Mouse (Mus musculus) small intestine, adult 2 months (tissue): ENCODE results near the gene Kazn. TPM values are rescaled to one million over a fixed set of nuclear protein-coding genes. Genes with fewer than 3 reads are reported as not detected.
A peak's percentile ranks its signal among the peaks of the same experiment; 100 is the strongest.

Experiments
- H3K27ac ChIP-seq: fragments of 200-500 bp; 2 replicates; pipeline ENCODE4 v1.5.1; 2012; ENCODE audit warnings: low read depth, low read length, control low read depth, inconsistent platforms; ENCODE audit not compliant: insufficient read depth
- H3K27me3 ChIP-seq: fragments of 200-500 bp; 2 replicates; pipeline ENCODE4 v1.6.1; 2012; ENCODE audit warnings: mild to moderate bottlenecking, moderate library complexity, low read length, inconsistent platforms; ENCODE audit not compliant: control insufficient read depth, insufficient read depth
- H3K36me3 ChIP-seq: fragments of 200-500 bp; 2 replicates; pipeline ENCODE4 v1.6.1; 2012; ENCODE audit warnings: mild to moderate bottlenecking, low read length, control low read depth, inconsistent platforms; ENCODE audit not compliant: control insufficient read depth, insufficient read depth
- H3K4me1 ChIP-seq: fragments of 200-500 bp; 2 replicates; pipeline ENCODE4 v1.6.1; 2012; ENCODE audit warnings: low read length, inconsistent platforms, mixed read lengths; ENCODE audit not compliant: control insufficient read depth, insufficient read depth, insufficient read length
- H3K4me3 ChIP-seq: fragments of 200-500 bp; 2 replicates; pipeline ENCODE4 v1.5.1; 2012; ENCODE audit warnings: low read depth, mild to moderate bottlenecking, control low read depth, inconsistent platforms, low read length, moderate library complexity
- CTCF ChIP-seq: fragments of 200-500 bp; IDR thresholded peaks from 2 replicates; pipeline ENCODE4 v1.5.1; 2012; ENCODE audit warnings: low read depth, mild to moderate bottlenecking, control low read depth, inconsistent platforms, low read length, moderate library complexity, mixed read lengths; ENCODE audit not compliant: insufficient replicate concordance, insufficient read length; ENCODE audit errors: extremely low read depth
- POLR2A ChIP-seq: fragments of 200-500 bp; IDR thresholded peaks from 2 replicates; pipeline ENCODE4 v1.6.1; 2012; ENCODE audit warnings: low read depth, mild to moderate bottlenecking, control low read depth, inconsistent platforms, low read length, moderate library complexity
- WGBS: fragments of 180-500 bp; shearing (Covaris S2); methylation state at CpG from one replicate; pipeline ENCODE4 v1.1.7; 2018; 5-methylcytosine and 5-hydroxymethylcytosine counted together
- polyA plus RNA-seq: library from polyadenylated mRNA; depleted of rRNA; stranded (reverse); fragments of >200 nt; gene quantifications from 2 replicates; pipeline ENCODE4 v1.2.3, GENCODE M21; 2012

Gene Kazn
- polyA plus RNA-seq, 1 experiment = 15.3 TPM

GRCm38 (mm10) chr4:142094386-142094785, 144.8 kb downstream of the Kazn start:
- H3K4me3 ChIP-seq = no peak overlapping the region
- TF ChIP-seq CTCF = no peak
- TF ChIP-seq POLR2A = no peak
- H3K27ac ChIP-seq = no peak overlapping the region
- no peaks in the 10 kb centered on the region for H3K36me3 ChIP-seq
- no peaks in the 10 kb centered on the region for H3K27me3 ChIP-seq
- H3K4me1 ChIP-seq = peaks cover 8% of the 10 kb centered on the region
- WGBS = 78% methylated on average over 11 of the region's 11 CpGs

GRCm38 (mm10) chr4:142091100-142091499, 148.1 kb downstream of the Kazn start:
- Histone ChIP-seq H3K27ac (no peak overlapping the region), H3K36me3 (no peaks in the 10 kb centered on the region), H3K27me3 (no peaks in the 10 kb centered on the region), H3K4me1 (peaks cover 3% of the 10 kb centered on the region), H3K4me3 (no peak overlapping the region)
- WGBS = 81% methylated on average over 2 of the region's 2 CpGs
- no peak for TF ChIP-seq POLR2A
- TF ChIP-seq CTCF = no peak

- H3K4me3 ChIP-seq = no peak overlapping the region
- H3K27ac ChIP-seq = no peak overlapping the region
- H3K27me3 ChIP-seq = no peaks in the 10 kb centered on the region
- peaks cover 4% of the 10 kb centered on the region; the same call in 1 of the 2 replicates for H3K4me1 ChIP-seq
- 86% methylated on average over 6 of the region's 6 CpGs for WGBS
- H3K36me3 ChIP-seq = no peaks in the 10 kb centered on the region
- TF ChIP-seq CTCF = no peak
- TF ChIP-seq POLR2A = no peak
These were observed 149.2 kb downstream of the Kazn start for GRCm38 (mm10) chr4:142089966-142090365.

DNA sequence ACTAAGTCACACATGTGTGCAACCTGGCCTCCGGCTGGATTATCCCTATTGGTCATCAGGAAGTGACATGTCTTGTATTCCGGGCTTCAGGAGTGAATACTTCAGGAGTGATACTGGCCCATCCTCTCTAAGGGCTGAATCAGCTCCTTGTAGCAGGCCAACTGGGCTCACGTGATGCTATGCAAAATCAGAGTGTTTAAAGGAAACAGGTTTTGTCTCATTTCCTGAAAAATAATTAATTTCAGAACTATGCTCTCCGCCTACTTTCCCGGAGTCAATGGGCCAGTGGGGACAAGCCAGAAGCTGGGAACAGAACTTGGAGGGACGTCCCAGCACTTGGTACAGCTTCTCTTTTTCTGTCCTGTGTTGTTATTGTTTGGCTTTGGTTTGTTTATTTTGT, 150.4 kb downstream of the Kazn start:
- peaks cover 4% of the 10 kb centered on the region; the same call in 1 of the 2 replicates for H3K4me1 ChIP-seq
- no peaks in the 10 kb centered on the region for H3K27me3 ChIP-seq
- H3K4me3 ChIP-seq = no peak overlapping the region
- no peaks in the 10 kb centered on the region for H3K36me3 ChIP-seq
- H3K27ac ChIP-seq = no peak overlapping the region
- no peak for TF ChIP-seq POLR2A
- no peak for TF ChIP-seq CTCF
- 71% methylated on average over 6 of the region's 6 CpGs for WGBS

DNA sequence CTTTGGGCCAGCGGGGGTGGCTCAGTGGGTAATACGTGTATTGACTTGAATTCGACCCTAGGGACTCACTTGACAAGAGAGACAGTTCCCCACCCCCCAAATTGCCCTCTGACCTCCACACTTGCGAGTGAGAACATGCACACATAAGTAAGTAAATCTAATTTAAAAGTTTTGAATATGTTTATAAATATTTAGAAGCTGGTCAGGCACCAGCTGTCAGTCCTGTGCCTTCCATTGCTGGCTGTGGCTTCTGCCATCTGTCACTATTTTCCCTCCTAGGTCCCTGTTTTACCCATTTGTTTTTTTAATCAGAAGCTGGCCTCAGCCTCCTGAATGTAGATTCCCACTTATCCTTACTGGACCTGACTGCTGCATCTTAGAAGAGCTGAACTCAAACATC, 150.8 kb downstream of the Kazn start:
- TF ChIP-seq POLR2A = no peak
- no peak for TF ChIP-seq CTCF
- no peaks in the 10 kb centered on the region for H3K36me3 ChIP-seq
- 65% methylated on average over 4 of the region's 4 CpGs for WGBS
- peaks cover 4% of the 10 kb centered on the region; the same call in 1 of the 2 replicates for H3K4me1 ChIP-seq
- no peak overlapping the region for H3K4me3 ChIP-seq
- H3K27me3 ChIP-seq = no peaks in the 10 kb centered on the region
- H3K27ac ChIP-seq = no peak overlapping the region

GRCm38 (mm10) chr4:142084936-142085563, 154.2 kb downstream of the Kazn start:
- Histone ChIP-seq H3K36me3 (no peaks in the 10 kb centered on the region), H3K4me3 (peak overlapping the region; percentile 70), H3K27ac (peak overlapping the region; percentile 96), H3K4me1 (peaks cover 22% of the 10 kb centered on the region), H3K27me3 (no peaks in the 10 kb centered on the region)
- WGBS = 9% methylated on average over 20 of the region's 20 CpGs
- TF ChIP-seq CTCF (no peak), POLR2A (no peak)

DNA sequence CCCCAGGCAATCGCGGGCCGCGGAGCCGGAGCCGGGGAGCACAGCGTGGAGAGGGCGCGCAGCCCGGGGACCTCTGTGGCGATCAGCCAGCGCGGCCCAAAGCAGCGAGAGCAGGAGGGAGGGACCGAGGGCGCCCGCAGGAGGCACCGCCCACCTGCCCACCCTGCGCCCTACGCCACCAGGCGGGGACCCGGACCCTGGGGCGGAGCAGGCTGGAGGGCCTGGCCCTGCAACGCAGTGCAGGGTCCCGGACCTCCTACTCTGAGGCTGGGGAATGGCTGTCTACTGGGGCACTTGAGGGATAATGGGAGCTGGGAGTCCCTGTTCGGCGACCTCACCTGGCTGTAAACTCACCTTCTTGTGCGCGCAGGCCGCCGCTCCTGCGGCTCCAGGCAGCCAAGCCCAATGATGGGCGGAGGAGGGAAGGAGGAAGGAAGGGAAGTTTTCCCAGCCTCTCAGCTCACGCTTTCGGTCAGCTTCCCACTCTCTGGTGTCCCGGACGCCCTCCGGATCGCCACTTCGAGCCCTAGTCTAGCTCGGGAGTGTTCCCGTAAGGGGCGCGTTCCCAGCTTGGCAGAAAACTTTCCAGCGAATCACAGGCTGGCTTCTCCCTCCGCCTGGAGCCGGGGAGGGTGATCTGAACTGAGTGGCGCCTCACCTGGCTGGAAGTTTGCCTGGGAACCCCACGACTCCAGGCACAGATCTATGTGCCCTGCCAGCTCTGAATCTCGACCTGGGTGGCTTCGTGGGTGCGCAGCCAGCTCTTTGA, 154.9 kb downstream of the Kazn start, which contains the start of gene Tmem51:
Tmem51 (minus strand) TSS at position 174 of the 769 bp plus-strand sequence.
- Histone ChIP-seq H3K27ac (peak within 1 kb of the TSS; percentile 96), H3K27me3 (no peaks in the 10 kb centered on the region), H3K36me3 (no peaks in the 10 kb centered on the region), H3K4me3 (peak within 1 kb of the TSS; percentile 70), H3K4me1 (peaks cover 22% of the 10 kb centered on the region)
- TF ChIP-seq CTCF (no peak), POLR2A (peak; percentile 74; the same call in 1 of the 2 replicates)
- WGBS = under 1% methylated on average over 52 of the region's 52 CpGs
